Mouse (Mus musculus) layer of hippocampus, adult 2 months (tissue): ENCODE measurements at regions not wholly inside any gene's neighbourhood (a gene's known extent, or its start where the extent isn't known, plus 50 kb on each side); places are given as distances from the start of the nearest gene placed in this dataset.

Source experiments
- DNase-seq, 2 experiments: peaks; one replicate each; pipeline ENCODE4 v3.0.0; 2022; ENCODE audit warnings: low spot score in 2 of 2
- H3K27ac ChIP-seq: fragments of 200-600 bp; 2 replicates; pipeline ENCODE4 v1.8.1; 2022
- H3K4me3 ChIP-seq: fragments of 200-600 bp; 2 replicates; pipeline ENCODE4 v1.8.1; 2022; ENCODE audit warnings: mild to moderate bottlenecking
- CTCF ChIP-seq: fragments of 200-600 bp; conservative IDR thresholded peaks from 2 replicates; pipeline ENCODE4 v1.8.1; 2022; ENCODE audit warnings: antibody characterized with exemption, mild to moderate bottlenecking, moderate library complexity

DNA sequence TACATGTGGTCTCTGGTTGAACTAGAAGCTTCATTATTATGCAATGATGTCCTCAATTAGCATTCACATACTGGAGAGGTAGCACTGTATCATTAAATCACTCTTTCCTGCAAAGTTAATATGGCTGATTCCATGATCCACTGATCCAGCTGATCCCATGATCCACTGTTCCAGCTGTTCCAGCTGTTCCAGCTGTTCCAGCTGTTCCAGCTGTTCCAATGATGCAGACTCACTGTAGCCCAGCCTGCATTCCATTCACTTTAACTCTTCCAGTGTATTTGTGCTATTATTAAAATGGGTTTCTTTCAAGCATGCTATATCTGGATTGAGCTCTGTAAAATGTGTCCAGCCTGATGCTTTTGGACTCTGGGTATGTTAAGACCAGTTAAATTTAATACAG, 136.8 kb downstream of the Thbs2 start:
- TF ChIP-seq CTCF: no peak
- no peak overlapping the region for H3K27ac ChIP-seq
- H3K4me3 ChIP-seq: no peak overlapping the region
- DNase-seq: no peak

DNA sequence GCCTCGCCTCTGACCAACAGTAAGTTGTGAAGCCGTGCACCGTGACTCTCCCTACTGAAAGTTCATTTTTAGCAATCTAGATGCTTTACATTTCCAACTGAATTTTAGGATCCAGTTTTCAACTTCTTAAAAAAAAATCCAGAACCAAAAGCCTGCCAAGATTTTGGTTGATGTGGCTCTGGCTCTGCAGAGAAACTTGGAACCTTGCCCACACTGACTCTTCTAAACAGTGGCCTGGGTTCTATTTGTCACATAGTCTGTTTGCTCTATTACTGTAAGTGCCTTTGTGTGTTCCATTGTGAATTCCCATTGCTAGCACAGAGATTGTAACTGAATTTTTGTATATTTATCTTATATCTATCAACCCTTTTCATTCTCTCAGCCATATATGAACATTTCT, 140.8 kb downstream of the Thbs2 start:
- no peak overlapping the region for H3K4me3 ChIP-seq
- no peak overlapping the region for H3K27ac ChIP-seq
- no peak for TF ChIP-seq CTCF
- DNase-seq: no peak

DNA sequence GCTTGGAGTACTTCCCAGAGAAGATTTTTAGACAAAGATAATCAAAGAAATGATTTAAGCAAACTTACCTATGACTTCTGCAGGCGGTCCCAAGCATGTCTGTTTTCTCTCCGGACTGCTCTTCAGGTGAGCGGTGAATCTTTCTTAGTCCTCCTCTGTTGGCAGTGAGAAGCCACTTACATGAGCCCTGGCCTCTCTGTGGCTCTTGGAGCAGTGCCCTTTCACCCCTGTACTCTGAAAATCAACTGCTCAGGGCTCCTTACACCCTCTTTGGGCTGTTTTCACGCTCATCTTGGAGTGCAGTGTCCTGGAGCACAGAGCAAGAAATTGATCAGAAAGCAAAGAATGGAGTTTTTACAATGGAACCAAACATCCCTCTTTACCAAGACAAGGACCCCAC, 142.0 kb downstream of the Thbs2 start:
- H3K27ac ChIP-seq: no peak overlapping the region
- no peak for TF ChIP-seq CTCF
- H3K4me3 ChIP-seq: no peak overlapping the region
- no peak for DNase-seq

DNA sequence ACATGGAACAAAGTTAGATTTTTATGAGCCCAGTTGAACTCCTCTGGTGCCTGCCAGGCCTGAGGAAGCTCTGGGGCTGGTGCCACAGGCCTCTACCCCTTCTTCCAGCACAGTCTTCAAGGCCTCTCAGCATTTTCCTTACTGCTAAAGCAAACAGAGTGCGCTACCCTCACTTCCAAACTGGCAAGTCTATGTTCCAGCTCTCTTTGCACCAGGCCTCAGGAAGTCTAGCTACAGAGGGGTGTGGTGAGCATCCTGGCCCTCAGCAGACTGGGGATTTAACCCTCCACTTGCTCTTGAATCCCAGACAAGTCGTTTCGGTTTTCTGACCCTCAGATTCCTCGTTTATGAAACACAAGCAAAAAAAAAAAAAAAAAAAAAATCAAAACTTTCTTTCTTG, 142.4 kb downstream of the Thbs2 start:
- TF ChIP-seq CTCF: no peak
- Histone ChIP-seq H3K4me3 (no peak overlapping the region), H3K27ac (no peak overlapping the region)
- DNase-seq: no peak

DNA sequence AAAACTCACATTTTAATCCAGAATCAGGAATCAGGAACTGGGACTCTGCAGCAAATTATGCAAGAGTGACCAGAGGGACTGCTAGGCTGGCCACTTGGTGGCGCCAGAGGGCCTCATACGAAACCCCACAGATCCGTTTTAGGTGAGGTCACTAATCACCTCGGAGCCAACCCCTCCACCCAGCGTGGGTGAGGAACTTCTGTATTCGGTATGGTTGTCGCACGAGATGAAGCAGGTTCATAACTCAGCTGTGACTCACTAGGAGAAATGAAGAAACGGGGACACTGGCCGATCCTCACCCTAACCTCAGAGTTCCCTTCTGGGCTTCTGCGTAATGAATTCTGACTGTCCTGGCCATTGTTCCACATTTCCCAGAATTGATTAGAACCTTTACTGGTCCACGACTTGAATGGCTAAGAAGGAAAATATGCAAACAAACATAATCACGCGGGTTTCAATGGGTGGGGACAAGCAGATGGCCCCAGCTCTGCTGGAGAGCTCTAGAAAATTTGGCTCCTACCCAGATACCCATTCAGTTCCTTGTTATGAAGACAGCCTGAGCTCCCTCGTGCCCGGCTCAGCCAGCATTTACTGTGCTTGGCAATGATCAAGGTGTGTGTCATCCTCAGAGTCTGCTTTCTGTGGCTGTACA, 148.1 kb downstream of the Thbs2 start:
- Histone ChIP-seq H3K4me3 (peak overlapping the region; percentile 36), H3K27ac (peak overlapping the region; percentile 71; the same call in 1 of the 2 replicates)
- peak; percentile 92 for TF ChIP-seq CTCF
- peak; percentile 53 to 85 for DNase-seq

DNA sequence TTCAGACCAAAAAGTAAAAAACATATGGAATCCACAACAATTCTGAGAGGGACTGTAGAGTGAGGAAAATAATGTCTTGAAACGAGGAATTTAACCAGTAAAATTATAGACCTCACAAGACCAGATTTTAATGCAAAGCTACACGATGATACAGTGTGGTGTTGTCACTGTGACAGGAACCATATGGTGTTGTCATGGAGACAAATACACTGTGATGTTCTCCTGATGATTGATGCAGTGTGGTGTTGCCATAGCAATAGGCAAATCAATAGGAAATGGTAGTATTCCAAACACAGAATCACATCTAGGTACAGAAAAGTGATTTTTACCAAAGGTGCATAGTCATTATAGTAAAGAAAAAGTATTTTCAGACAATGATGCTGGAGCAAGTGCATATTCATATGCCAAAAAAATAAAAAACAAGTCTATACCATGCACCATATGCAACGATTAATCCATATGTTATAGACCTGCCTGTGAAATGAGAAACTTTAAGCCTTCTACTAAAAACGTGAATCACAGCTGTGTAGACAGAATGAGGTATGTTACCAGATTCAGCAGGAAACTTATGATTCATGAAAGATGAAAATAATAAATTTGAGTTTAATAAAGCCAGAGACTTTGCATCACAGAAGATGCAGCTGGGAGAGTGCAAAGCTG, 149.6 kb downstream of the Thbs2 start:
- peak in 1 of 2 experiments; percentile 26 for DNase-seq
- TF ChIP-seq CTCF: no peak
- Histone ChIP-seq H3K4me3 (no peak overlapping the region), H3K27ac (peak overlapping the region; percentile 9; the same call in 1 of the 2 replicates)

DNA sequence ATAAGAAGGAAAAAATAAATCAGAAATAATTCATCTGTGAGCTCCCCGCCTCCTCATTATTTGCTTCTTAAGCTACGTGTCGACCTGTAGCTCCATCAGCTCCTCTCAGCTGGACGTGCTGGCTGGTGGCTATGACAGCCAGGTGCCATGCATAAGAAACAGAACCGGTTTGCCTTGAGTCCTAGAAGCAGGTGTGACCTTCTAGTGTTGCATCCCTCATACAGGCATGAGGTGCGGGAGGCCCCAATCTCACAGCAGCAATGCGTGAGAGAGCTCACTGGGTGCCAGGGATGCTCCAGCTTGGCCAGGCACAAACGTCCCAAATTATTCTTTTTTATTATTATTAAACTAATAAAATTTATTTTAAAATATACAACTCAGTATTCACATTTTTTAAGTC, 153.0 kb downstream of the Thbs2 start:
- TF ChIP-seq CTCF: no peak
- Histone ChIP-seq H3K27ac (no peak overlapping the region), H3K4me3 (no peak overlapping the region)
- no peak for DNase-seq

DNA sequence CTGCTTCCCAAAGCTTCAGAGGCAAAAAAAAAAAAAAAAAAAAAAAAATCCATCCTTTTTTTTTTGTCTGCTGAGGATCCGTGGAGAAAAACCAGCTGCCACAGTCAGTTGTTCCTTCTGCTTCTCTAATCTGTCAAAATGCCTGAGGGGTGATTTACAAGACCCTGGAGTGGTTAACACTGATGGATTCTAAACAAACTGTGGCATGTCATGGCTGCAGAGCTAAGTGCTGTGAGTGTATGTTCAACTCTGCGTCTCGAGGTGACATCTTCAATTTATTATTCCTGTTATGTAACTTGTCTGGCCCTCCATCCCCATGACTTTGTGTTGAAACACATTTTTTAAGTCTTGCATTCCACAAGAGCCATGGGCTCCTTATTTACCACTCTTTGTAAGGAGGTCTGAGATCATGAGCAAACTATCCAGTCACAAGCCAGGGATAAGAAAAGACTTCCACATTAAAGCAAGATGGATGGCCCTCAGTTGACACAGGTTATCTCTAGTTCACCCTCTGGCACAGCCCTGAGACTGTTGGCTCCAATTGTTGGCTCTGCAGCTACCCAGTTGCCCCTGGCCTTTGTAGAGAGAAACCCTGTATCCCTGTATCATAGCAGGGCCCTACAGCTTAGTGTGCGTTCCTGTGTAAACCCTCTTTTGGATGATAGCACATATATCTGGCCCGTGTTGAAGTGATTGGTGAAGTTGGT, 153.6 kb downstream of the Thbs2 start:
- H3K27ac ChIP-seq: no peak overlapping the region
- no peak for TF ChIP-seq CTCF
- no peak for DNase-seq
- H3K4me3 ChIP-seq: no peak overlapping the region

DNA sequence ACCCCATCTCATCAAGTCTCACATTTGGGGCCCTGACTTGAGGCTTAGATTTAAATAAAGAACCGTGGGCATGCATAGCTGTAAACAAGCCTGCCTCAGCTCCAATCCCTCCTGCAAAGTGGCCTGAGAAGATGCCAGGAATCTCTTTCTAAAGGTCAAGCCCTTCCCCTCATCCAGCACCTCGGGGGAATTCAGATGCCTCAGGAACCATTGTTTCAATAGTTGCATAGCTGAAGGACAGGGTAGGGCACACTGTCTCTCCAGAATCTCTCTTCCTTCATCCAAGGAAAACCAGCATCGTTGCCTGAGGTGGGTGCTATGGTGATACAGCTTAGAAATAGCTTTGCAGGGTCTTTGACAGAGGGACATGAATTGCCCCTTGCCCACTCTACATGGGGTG, 154.4 kb downstream of the Thbs2 start:
- no peak overlapping the region for H3K27ac ChIP-seq
- H3K4me3 ChIP-seq: no peak overlapping the region
- no peak for TF ChIP-seq CTCF
- no peak for DNase-seq

DNA sequence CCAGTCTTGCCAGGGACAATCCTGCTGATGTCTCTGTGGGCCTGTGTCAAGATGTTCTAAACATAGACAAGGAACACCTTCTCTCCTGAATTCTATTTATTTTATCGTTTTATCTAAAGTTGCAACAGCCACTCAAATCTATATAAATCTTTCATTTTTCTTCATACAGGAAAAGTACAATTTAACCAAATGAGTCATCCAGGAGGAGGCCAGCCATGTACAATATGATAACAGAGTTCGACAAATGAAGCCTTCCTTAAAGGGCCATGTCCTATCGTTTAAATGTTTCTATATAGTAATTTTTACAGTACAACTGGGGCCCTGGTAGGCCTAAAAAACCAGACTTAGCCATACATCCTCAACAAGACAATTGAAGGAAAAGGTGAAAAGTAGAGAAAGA, 154.8 kb downstream of the Thbs2 start:
- TF ChIP-seq CTCF: no peak
- no peak overlapping the region for H3K4me3 ChIP-seq
- no peak overlapping the region for H3K27ac ChIP-seq
- DNase-seq: no peak

DNA sequence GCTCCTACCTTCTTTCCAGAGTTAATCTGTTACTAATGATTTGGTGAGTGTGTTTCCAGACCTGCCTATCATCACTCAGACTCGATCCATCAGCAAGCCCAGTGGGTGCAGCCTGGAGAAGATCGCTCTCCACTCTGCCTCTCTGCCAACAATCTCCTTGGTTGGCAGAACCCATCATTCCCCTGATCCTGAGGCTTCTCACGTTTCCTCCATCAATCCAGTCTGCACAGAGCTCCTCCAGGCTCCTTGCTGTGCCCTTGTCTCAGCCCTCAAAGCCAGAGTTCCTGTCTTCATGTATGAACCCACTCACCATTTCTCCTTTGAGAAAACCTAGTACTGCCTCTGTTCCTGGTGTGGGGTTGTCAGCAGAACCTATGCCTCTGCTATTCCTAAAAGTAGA, 155.5 kb downstream of the Thbs2 start:
- TF ChIP-seq CTCF: no peak
- no peak overlapping the region for H3K27ac ChIP-seq
- no peak for DNase-seq

DNA sequence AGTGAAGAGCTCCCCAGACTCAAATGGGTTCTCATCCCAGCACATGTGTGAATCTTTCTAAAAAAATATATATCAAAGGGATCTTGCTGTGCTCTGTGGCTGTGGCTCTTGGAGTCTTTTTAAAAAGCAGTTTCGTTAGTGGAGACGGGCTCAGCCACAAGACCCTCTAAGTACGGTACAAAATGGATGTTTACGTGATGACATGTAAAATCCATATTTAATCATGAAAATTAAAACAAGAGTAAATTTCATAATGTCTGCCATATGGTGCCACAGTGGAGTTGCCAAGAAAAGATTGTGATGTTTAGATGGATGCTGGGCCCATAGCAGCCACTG, 161.1 kb downstream of the Thbs2 start:
- Histone ChIP-seq H3K4me3 (no peak overlapping the region), H3K27ac (peak overlapping the region; percentile 32; the same call in 1 of the 2 replicates)
- TF ChIP-seq CTCF: no peak
- peak in 1 of 2 experiments; percentile 11 for DNase-seq

More for the DNA sequence above, 155.5 kb downstream of the Thbs2 start:
- H3K4me3 ChIP-seq: no peak overlapping the region

DNA sequence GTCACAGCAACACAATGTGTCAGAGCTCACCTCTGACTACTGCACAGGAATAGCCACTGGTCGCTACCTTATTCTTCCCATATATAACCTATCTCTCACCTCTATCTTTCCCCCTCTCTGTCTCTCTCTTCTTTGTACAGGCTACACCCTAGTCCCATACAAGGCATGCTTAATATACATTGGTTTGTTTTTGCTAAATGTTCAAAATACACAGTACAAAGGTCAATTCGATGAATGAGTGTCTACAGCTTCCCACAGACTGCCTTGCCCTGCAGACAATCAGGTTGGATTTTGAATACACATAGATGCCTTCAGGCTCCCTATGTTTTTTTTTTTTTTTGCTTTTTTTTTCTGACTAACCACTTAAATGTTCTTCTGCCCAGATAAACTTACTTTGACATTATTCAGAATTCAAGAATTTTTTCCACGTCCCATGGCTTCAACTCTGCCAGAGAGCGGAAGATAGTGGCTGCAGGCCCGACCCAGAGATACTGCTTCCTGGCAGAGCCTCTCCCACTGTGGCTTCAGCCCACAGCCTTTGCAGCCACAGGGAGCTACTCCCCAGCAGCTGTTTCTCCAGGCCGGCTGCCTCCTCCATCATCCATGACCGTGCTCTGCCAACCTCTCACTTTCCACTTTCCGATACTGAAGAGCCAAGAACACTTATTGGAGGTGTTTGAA, 161.6 kb downstream of the Thbs2 start:
- DNase-seq: no peak
- peak overlapping the region; percentile 32 for H3K27ac ChIP-seq
- no peak for TF ChIP-seq CTCF
- no peak overlapping the region for H3K4me3 ChIP-seq
